Mouse (Mus musculus) limb, embryonic 11.5 days (tissue): ENCODE measurements around the gene Nr1d1. TPM values are rescaled to one million over a fixed set of nuclear protein-coding genes. Genes with fewer than 3 reads are reported as not detected.

Experiments used
- ATAC-seq: fragments of 200-750 bp; cut with Nextera tagmentation; 2 replicates; pipeline ENCODE4 v1.8.0; 2017; ENCODE audit warnings: low read depth; ENCODE audit not compliant: insufficient number of reproducible peaks, low FRiP score, low TSS enrichment
- DNase-seq: peaks from one replicate; pipeline ENCODE4 v3.0.0-alpha.2; 2015; ENCODE audit warnings: low spot score
- H3K27ac ChIP-seq: fragments of 300-500 bp; sonication (generic); replicated peaks from 2 replicates; pipeline ENCODE4 v1.5.1; 2014; ENCODE audit warnings: low read depth, mild to moderate bottlenecking, low read length
- H3K27me3 ChIP-seq: fragments of 300-500 bp; sonication (generic); 2 replicates; pipeline ENCODE4 v1.6.1; 2014; ENCODE audit warnings: mild to moderate bottlenecking, low read length, mixed read lengths; ENCODE audit not compliant: control insufficient read depth, insufficient read depth
- H3K36me3 ChIP-seq: fragments of 300-500 bp; sonication (generic); 2 replicates; pipeline ENCODE4 v1.6.1; 2014; ENCODE audit warnings: mild to moderate bottlenecking, low read length, moderate library complexity, mixed read lengths; ENCODE audit not compliant: control insufficient read depth, insufficient read depth
- H3K4me1 ChIP-seq: fragments of 300-500 bp; sonication (generic); 2 replicates; pipeline ENCODE4 v1.6.1; 2014; ENCODE audit warnings: low read length, mixed read lengths; ENCODE audit not compliant: control insufficient read depth, insufficient read depth
- H3K4me2 ChIP-seq: fragments of 300-500 bp; sonication (generic); 2 replicates; pipeline ENCODE4 v1.6.1; 2014; ENCODE audit warnings: low read depth, mild to moderate bottlenecking, moderate library complexity; ENCODE audit not compliant: severe bottlenecking
- H3K4me3 ChIP-seq: fragments of 300-500 bp; sonication (generic); 2 replicates; pipeline ENCODE4 v1.5.1; 2014; ENCODE audit warnings: low read depth, low read length
- H3K9ac ChIP-seq: fragments of 300-500 bp; sonication (generic); 2 replicates; pipeline ENCODE4 v1.6.1; 2014; ENCODE audit warnings: mild to moderate bottlenecking, low read length
- H3K9me3 ChIP-seq: fragments of 300-500 bp; sonication (generic); 2 replicates; pipeline ENCODE4 v1.6.1; 2016; ENCODE audit warnings: low read length; ENCODE audit not compliant: control insufficient read depth
- WGBS: fragments of 180-500 bp; shearing (Covaris S2); extraction: QIAGEN DNeasy Blood & Tissue Kit; methylation state at CpG from one replicate; pipeline ENCODE4 v1.1.7; 2014; 5-methylcytosine and 5-hydroxymethylcytosine counted together
- polyA plus RNA-seq: library from polyadenylated mRNA; unstranded; fragments of >200 nt; fragmentation: Nextera tagmentation; extraction: Ambion mirVana; gene quantifications from 2 replicates; pipeline ENCODE4 v1.2.1, GENCODE M21; 2014

The Nr1d1 gene
- polyA plus RNA-seq, 1 experiment from 2014 or later, result 1.0 TPM

DNA sequence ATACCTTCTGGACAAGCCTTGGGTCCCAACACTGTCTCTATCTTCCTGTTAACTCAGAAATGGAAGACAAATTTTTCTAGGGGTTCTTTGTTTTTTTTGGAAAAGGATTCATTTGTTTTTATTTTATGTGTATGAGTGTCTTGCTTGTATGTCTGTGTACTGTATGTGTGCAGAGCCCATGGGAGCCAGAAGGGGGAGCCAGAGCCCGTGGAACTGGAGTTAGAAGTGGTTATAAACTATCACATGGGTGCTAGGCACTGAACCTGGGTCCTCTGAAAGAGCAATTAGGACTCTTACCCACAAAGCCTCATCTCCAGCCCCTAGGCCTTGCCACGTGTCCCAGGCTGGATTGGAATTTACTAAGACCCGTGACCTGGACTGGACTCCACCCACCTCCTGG is 41.1 kb downstream of the Nr1d1 start:
- Histone ChIP-seq H3K4me1 (no peaks in the 10 kb centered on the region), H3K27ac (no peak overlapping the region), H3K4me3 (no peak overlapping the region), H3K27me3 (no peaks in the 10 kb centered on the region), H3K9me3 (no peaks in the 10 kb centered on the region; the same call in 1 of the 2 replicates), H3K9ac (no peak overlapping the region), H3K4me2 (no peak overlapping the region), H3K36me3 (no peaks in the 10 kb centered on the region)
- ATAC-seq (no peak), DNase-seq (no peak)
- 76% methylated on average over 3 of the region's 3 CpGs for WGBS

DNA sequence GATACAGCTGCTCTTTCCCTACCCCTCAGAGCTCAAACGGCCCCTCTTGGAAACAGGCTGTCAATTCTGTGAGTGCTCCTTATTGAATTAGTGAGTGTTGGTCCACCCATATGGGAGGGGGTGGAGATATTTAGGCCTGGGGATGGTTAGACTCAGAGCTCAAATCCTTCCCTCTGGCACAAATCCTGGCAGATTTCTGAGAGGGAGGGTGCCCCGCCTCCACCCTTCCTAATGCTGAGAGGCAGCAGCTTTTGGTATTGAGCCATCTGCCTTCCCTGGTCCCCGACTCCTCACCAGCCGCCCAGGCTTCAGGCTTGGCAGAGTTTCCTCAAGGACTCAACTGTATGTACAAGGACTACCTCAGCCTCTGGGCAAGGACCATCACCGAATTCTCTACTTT is 44.0 kb downstream of the Nr1d1 start:
- DNase-seq (no peak), ATAC-seq (no peak)
- H3K27ac ChIP-seq, result no peak overlapping the region
- no peaks in the 10 kb centered on the region for H3K36me3 ChIP-seq
- H3K9me3 ChIP-seq, result no peaks in the 10 kb centered on the region; the same call in 1 of the 2 replicates
- H3K27me3 ChIP-seq, result no peaks in the 10 kb centered on the region
- H3K4me3 ChIP-seq, result no peak overlapping the region
- H3K9ac ChIP-seq, result no peak overlapping the region
- H3K4me2 ChIP-seq, result no peak overlapping the region
- peaks cover 4% of the 10 kb centered on the region; the same call in 1 of the 2 replicates for H3K4me1 ChIP-seq
- WGBS, result 55% methylated on average over 5 of the region's 5 CpGs

DNA sequence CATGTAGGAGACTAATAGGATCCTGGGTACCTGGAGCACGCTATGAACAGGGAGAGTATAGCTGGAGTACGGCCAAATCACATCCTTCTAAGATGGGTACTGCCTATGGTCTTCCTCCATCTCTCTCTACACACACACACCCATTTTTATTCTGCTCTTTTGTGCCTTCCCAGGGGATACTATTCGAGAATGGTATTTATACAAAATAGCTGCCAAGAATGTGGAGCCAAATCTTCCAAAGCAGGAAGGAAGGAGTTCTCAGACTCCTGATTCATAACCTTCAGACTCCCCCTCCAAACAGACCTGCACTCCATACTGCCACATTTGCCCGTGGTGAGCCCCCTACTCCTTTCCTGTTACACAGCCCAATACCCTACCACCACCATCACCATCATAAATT is 44.4 kb downstream of the Nr1d1 start:
- no peak for DNase-seq
- H3K9ac ChIP-seq, result no peak overlapping the region
- 73% methylated on average over 4 of the region's 4 CpGs for WGBS

GRCm38 (mm10) chr11:98729119-98729588 is 46.0 kb downstream of the Nr1d1 start, which contains the start of gene Med24:
Gene Med24, minus strand, starts transcription at chr11:98729435.
- Histone ChIP-seq H3K4me3 (peak within 1 kb of the TSS; percentile 60), H3K27me3 (no peaks in the 10 kb centered on the region), H3K36me3 (no peaks in the 10 kb centered on the region), H3K9me3 (no peaks in the 10 kb centered on the region; the same call in 1 of the 2 replicates), H3K4me1 (peaks cover 4% of the 10 kb centered on the region; the same call in 1 of the 2 replicates), H3K9ac (peak within 1 kb of the TSS; percentile 57), H3K4me2 (peak within 1 kb of the TSS; percentile 58), H3K27ac (0 out of 2 replicates have a peak within 1 kb of the TSS, but pooled peaks have one; percentile 10)
- ATAC-seq, result peak; percentile 86; the same call in 1 of the 2 replicates
- WGBS, result under 1% methylated on average over 16 of the region's 16 CpGs
- DNase-seq, result peak; percentile 88

More for the DNA sequence above, 44.4 kb downstream of the Nr1d1 start:
- no peak overlapping the region for H3K4me2 ChIP-seq
- H3K4me1 ChIP-seq, result peaks cover 4% of the 10 kb centered on the region; the same call in 1 of the 2 replicates
- no peaks in the 10 kb centered on the region; the same call in 1 of the 2 replicates for H3K9me3 ChIP-seq
- H3K4me3 ChIP-seq, result no peak overlapping the region
- no peaks in the 10 kb centered on the region for H3K27me3 ChIP-seq
- no peak for ATAC-seq
- H3K27ac ChIP-seq, result no peak overlapping the region
- H3K36me3 ChIP-seq, result no peaks in the 10 kb centered on the region

DNA sequence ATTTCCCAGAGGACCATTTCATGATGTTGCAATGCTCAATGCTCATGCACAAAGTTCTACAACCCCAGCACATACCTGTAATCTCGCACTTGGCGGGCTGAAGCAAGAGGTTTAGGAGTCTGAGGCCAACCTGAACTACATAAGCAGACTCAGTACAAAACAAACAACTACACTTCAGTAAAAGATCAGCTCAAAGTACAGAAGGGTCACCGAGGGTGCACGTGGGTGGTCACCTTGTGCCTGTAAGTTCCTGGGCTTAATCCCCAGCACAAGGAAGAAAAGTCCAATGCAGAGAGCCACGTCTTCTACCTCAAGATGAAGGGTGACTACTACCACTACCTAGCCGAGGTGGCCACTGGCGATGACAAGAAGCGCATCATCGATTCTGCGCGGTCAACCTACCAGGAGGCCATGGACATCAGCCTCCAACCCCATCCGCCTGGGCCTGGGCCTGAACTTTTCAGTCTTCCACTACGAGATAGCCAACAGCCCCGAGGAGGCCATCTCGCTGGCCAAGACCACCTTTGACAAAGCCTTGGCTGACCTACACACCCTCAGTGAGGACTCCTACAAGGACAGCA is 49.1 kb downstream of the Nr1d1 start:
- Histone ChIP-seq H3K27ac (no peak overlapping the region), H3K4me2 (no peak overlapping the region), H3K36me3 (no peaks in the 10 kb centered on the region), H3K9ac (no peak overlapping the region), H3K27me3 (no peaks in the 10 kb centered on the region), H3K9me3 (no peaks in the 10 kb centered on the region), H3K4me1 (peaks cover 8% of the 10 kb centered on the region; the same call in 1 of the 2 replicates), H3K4me3 (no peak overlapping the region)
- 97% methylated on average over 15 of the region's 15 CpGs for WGBS
- DNase-seq, result no peak
- ATAC-seq, result no peak

DNA sequence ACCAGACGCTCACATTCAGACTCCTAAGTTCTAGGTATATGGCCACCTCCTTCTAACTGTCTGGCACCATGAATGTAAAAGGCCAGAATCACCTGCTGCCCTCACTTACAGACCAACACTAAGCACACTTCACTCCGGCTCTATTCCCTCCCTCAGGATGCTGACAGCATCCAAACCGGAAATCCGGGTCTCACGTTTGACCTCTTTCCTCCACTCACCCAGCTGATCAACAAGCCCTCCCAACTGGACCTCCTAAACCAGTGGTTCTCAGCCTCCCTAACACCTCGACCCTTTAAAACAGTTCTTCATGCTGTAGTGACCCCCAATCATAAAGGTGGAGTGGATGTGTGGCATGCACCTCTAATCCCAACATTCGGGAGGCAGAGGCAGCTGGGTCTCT is 52.0 kb downstream of the Nr1d1 start:
- ATAC-seq, result no peak
- no peaks in the 10 kb centered on the region for H3K36me3 ChIP-seq

GRCm38 (mm10) chr11:98721458-98722226 is 53.5 kb downstream of the Nr1d1 start:
- no peak overlapping the region for H3K27ac ChIP-seq
- no peak overlapping the region for H3K9ac ChIP-seq
- H3K4me2 ChIP-seq, result no peak overlapping the region
- WGBS, result 51% methylated on average over 24 of the region's 24 CpGs
- no peaks in the 10 kb centered on the region for H3K36me3 ChIP-seq
- no peaks in the 10 kb centered on the region for H3K9me3 ChIP-seq
- peak; percentile 55 for DNase-seq
- peaks cover 4% of the 10 kb centered on the region; the same call in 1 of the 2 replicates for H3K4me1 ChIP-seq
- no peak overlapping the region for H3K4me3 ChIP-seq
- H3K27me3 ChIP-seq, result no peaks in the 10 kb centered on the region
- ATAC-seq, result no peak

More for the DNA sequence above, 52.0 kb downstream of the Nr1d1 start:
- H3K9me3 ChIP-seq, result no peaks in the 10 kb centered on the region
- H3K27ac ChIP-seq, result no peak overlapping the region
- DNase-seq, result no peak
- peaks cover 4% of the 10 kb centered on the region; the same call in 1 of the 2 replicates for H3K4me1 ChIP-seq
- no peak overlapping the region for H3K4me3 ChIP-seq
- 84% methylated on average over 7 of the region's 7 CpGs for WGBS
- H3K27me3 ChIP-seq, result no peaks in the 10 kb centered on the region
- H3K9ac ChIP-seq, result no peak overlapping the region
- H3K4me2 ChIP-seq, result no peak overlapping the region

- ATAC-seq (no peak), DNase-seq (no peak)
- WGBS, result 77% methylated on average over 2 of the region's 2 CpGs
- H3K9ac ChIP-seq, result no peak overlapping the region
- no peak overlapping the region for H3K27ac ChIP-seq
- H3K4me3 ChIP-seq, result no peak overlapping the region
- peaks cover 4% of the 10 kb centered on the region; the same call in 1 of the 2 replicates for H3K4me1 ChIP-seq
- H3K9me3 ChIP-seq, result no peaks in the 10 kb centered on the region
- H3K36me3 ChIP-seq, result peaks cover 3% of the 10 kb centered on the region; the same call in 1 of the 2 replicates
- H3K27me3 ChIP-seq, result no peaks in the 10 kb centered on the region
- no peak overlapping the region for H3K4me2 ChIP-seq
Observed at GRCm38 (mm10) chr11:98720756-98721155, 54.4 kb downstream of the Nr1d1 start.
